ENCODE assay signal across 30 mouse cellular contexts in the genomic region with DNA sequence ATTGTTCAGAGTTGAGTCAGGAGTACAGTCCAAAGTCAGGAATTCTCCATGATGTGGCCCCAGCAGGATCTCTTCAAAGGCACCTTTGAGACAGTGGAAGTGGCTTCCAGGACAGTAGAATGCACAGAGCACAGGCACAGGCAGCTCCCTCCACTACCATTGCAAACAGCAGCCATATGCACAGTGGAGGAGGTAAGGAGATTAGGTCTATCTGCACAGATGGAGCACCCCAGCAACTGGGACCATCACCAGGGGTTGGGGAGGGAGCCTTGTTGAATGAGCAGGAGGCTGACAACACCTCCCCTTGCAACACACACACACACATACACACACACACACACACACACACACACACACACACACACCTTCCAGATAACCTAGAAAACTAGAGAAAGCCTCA. TPM values are rescaled to one million over a fixed set of nuclear protein-coding genes. Genes with fewer than 3 reads are reported as not detected.
DNase-seq lines count a peak whose midpoint lies in the region; ATAC-seq and TF ChIP-seq lines count a peak whose summit lies in the region.
"Had no signal": no experiment of that assay in that cellular context is flagged by ENCODE, and none has a peak within 500 bp of the region (broad histone marks: within the 10 kb centered on the region; RNA-seq: fewer than 3 reads in every experiment).

No protein-coding gene starts in this region.

- intact Hi-C loops in heart, adult 2 months (cut with DNase I), result no loop called here

- peak; percentile 66 for DNase-seq in heart, adult 11 months
- DNase-seq in heart, adult 2 months, result no peak
- DNase-seq in layer of hippocampus, adult 9-11 months, result peak; percentile 38
- DNase-seq in layer of hippocampus, adult 9-10 months (ENCODE audit: low spot score), result no peak
- no peak for DNase-seq in lung, postnatal 10 days
- no peak for DNase-seq in retina, postnatal 1 day
- DNase-seq: adrenal gland, postnatal 10 days; adrenal gland, postnatal 36 days; B cell, adult 2 months; cerebellum, adult 11 months; cerebellum, adult 8-10 months; cerebellum, postnatal 10 days; cerebellum, postnatal 36 days; embryo, embryonic 11 days; forebrain, postnatal 0 days; gastrocnemius, postnatal 10 days; gastrocnemius, postnatal 36 days; heart, postnatal 10 days; heart, postnatal 36 days had no signal

- no peak overlapping the region for H3K27ac ChIP-seq in heart, adult 2 months
- H3K27ac ChIP-seq in lung, embryonic 16.5 days (ENCODE audit: low read length), result peak overlapping the region; percentile 89
- H3K27ac ChIP-seq: embryonic facial prominence, embryonic 15.5 days; heart, embryonic 15.5 days; hindbrain, embryonic 15.5 days had no signal

- no peak overlapping the region for H3K9ac ChIP-seq in heart, adult 2 months (ENCODE audit: low read depth, low read length)
- no peak overlapping the region for H3K9ac ChIP-seq in lung, embryonic 16.5 days (ENCODE audit: low read length)
- H3K9ac ChIP-seq: embryonic facial prominence, embryonic 15.5 days; forebrain, postnatal 0 days; heart, embryonic 12.5 days; heart, embryonic 15.5 days; hindbrain, embryonic 15.5 days had no signal

- H3K9me3 ChIP-seq in lung, embryonic 16.5 days (ENCODE audit: control insufficient read depth, low read length), result no peaks in the 10 kb centered on the region
- H3K9me3 ChIP-seq: embryonic facial prominence, embryonic 15.5 days; G1E; heart, embryonic 15.5 days; hindbrain, embryonic 15.5 days had no signal

- H3K79me2 ChIP-seq in heart, adult 2 months (replicated peaks; ENCODE audit: control insufficient read depth, insufficient read depth, low read length), result no peaks in the 10 kb centered on the region

- no peak for ATAC-seq in lung, embryonic 16.5 days (ENCODE audit: low read depth)
- ATAC-seq: forebrain, embryonic 14.5 days; forebrain, postnatal 0 days; inflammation-experienced regulatory T-cells, adult 6 months; intestine, embryonic 16.5 days; Patski had no signal

- TF ChIP-seq POLR2A in heart, adult 2 months (IDR thresholded peaks at IDR 0.05; ENCODE audit: insufficient read depth, low read depth, low read length), result no peak

- TF ChIP-seq EP300 in heart, adult 2 months (IDR thresholded peaks at IDR 0.05; ENCODE audit: insufficient read depth, low read depth, low read length), result no peak

- no peak for TF ChIP-seq CTCF in heart, adult 2 months (IDR thresholded peaks at IDR 0.05)

- H3K27me3 ChIP-seq in heart, adult 2 months (ENCODE audit: control insufficient read depth, insufficient read depth, low read length), result no peaks in the 10 kb centered on the region
- no peaks in the 10 kb centered on the region for H3K27me3 ChIP-seq in lung, embryonic 16.5 days (ENCODE audit: control insufficient read depth, insufficient read depth, low read depth, low read length)
- H3K27me3 ChIP-seq: CH12.LX; embryonic facial prominence, embryonic 15.5 days; heart, embryonic 12.5 days; heart, embryonic 15.5 days; hindbrain, embryonic 15.5 days; Patski had no signal

- no peak overlapping the region for H3K4me2 ChIP-seq in lung, embryonic 16.5 days (ENCODE audit: low read depth, low read length)
- H3K4me2 ChIP-seq: embryonic facial prominence, embryonic 15.5 days; heart, embryonic 12.5 days; heart, embryonic 15.5 days; hindbrain, embryonic 15.5 days had no signal

- no peak overlapping the region for H3K4me3 ChIP-seq in heart, adult 2 months
- H3K4me3 ChIP-seq in lung, embryonic 16.5 days (ENCODE audit: low read length), result no peak overlapping the region
- H3K4me3 ChIP-seq: embryonic facial prominence, embryonic 15.5 days; heart, embryonic 12.5 days; heart, embryonic 15.5 days; hindbrain, embryonic 15.5 days had no signal

- H3K36me3 ChIP-seq in heart, adult 2 months (ENCODE audit: control insufficient read depth, insufficient read depth, low read length), result no peaks in the 10 kb centered on the region
- no peaks in the 10 kb centered on the region for H3K36me3 ChIP-seq in lung, embryonic 16.5 days (ENCODE audit: control insufficient read depth, insufficient read depth, low read length)
- H3K36me3 ChIP-seq: embryonic facial prominence, embryonic 15.5 days; G1E; heart, embryonic 12.5 days; heart, embryonic 15.5 days; hindbrain, embryonic 15.5 days had no signal

- H3K4me1 ChIP-seq in heart, adult 2 months (ENCODE audit: control insufficient read depth, insufficient read depth, low read length), result no peaks in the 10 kb centered on the region
- H3K4me1 ChIP-seq in lung, embryonic 16.5 days (replicated peaks; ENCODE audit: control insufficient read depth, insufficient read depth, low read length), result peaks cover 14% of the 10 kb centered on the region; the same call in 1 of the 2 replicates

RNA-seq across cellular contexts. Expression of gene Ddc, which starts 6.1 kb away (rescaled TPM):
- total RNA-seq in heart, adult 2 months (2021), result 1 to 10 TPM in 1 of 2 experiments, under 1 TPM in 1; 0.91 to 1.3 TPM
- polyA plus RNA-seq in heart, adult 2 months (2012; rRNA removed), result 2.3 and 4.4 TPM in 2 replicates
- polyA plus RNA-seq in lung, embryonic 16.5 days (2015; fragmentation: Nextera tagmentation; extraction: Ambion mirVana), result 15.9 and 17.7 TPM in 2 replicates

Comparison
In these comparisons a context has a peak if more than half of its experiments do, and no peak if none do; other contexts are left out.
1. DNase-seq: peak in heart, adult 11 months (single experiment) and layer of hippocampus, adult 9-11 months (single experiment); none in heart, adult 2 months (0 of 2), layer of hippocampus, adult 9-10 months (single experiment), lung, postnatal 10 days (single experiment) and retina, postnatal 1 day (single experiment).